Mouse (Mus musculus) heart, embryonic 10.5 days (tissue): Measurements from ENCODE around the gene Otud7b. TPM values are rescaled to one million over a fixed set of nuclear protein-coding genes. Genes with fewer than 3 reads are reported as not detected.

Experiments used
- DNase-seq: peaks from one replicate; pipeline ENCODE4 v3.0.0-alpha.2; 2017; ENCODE audit warnings: low spot score
- H3K27ac ChIP-seq: fragments of 300-500 bp; sonication (generic); 2 replicates; pipeline ENCODE4 v1.5.1; 2016; ENCODE audit warnings: mild to moderate bottlenecking
- H3K27me3 ChIP-seq: fragments of 300-500 bp; sonication (generic); 2 replicates; pipeline ENCODE4 v1.6.1; 2016; ENCODE audit warnings: mild to moderate bottlenecking; ENCODE audit not compliant: poor library complexity, insufficient read depth, severe bottlenecking
- H3K36me3 ChIP-seq: fragments of 300-500 bp; sonication (generic); 2 replicates; pipeline ENCODE4 v1.6.1; 2016; ENCODE audit warnings: mild to moderate bottlenecking, moderate library complexity
- H3K4me1 ChIP-seq: fragments of 300-500 bp; sonication (generic); 2 replicates; pipeline ENCODE4 v1.6.1; 2016; ENCODE audit warnings: mild to moderate bottlenecking
- H3K4me3 ChIP-seq: fragments of 300-500 bp; sonication (generic); 2 replicates; pipeline ENCODE4 v1.5.1; 2016; ENCODE audit warnings: mild to moderate bottlenecking, moderate library complexity
- H3K9me3 ChIP-seq: fragments of 300-500 bp; sonication (generic); 2 replicates; pipeline ENCODE4 v1.6.1; 2016; ENCODE audit warnings: mild to moderate bottlenecking, moderate library complexity
- WGBS: fragments of 180-500 bp; shearing (Covaris S2); methylation state at CpG from one replicate; pipeline ENCODE4 v1.1.7; 2016; 5-methylcytosine and 5-hydroxymethylcytosine counted together
- polyA plus RNA-seq: library from polyadenylated mRNA; unstranded; fragments of >200 nt; fragmentation: Nextera tagmentation; extraction: Ambion mirVana; gene quantifications from 2 replicates; pipeline ENCODE4 v1.2.1, GENCODE M21; 2016

Gene Otud7b
- 15.2 and 16.1 TPM in 2 replicates for polyA plus RNA-seq

DNA sequence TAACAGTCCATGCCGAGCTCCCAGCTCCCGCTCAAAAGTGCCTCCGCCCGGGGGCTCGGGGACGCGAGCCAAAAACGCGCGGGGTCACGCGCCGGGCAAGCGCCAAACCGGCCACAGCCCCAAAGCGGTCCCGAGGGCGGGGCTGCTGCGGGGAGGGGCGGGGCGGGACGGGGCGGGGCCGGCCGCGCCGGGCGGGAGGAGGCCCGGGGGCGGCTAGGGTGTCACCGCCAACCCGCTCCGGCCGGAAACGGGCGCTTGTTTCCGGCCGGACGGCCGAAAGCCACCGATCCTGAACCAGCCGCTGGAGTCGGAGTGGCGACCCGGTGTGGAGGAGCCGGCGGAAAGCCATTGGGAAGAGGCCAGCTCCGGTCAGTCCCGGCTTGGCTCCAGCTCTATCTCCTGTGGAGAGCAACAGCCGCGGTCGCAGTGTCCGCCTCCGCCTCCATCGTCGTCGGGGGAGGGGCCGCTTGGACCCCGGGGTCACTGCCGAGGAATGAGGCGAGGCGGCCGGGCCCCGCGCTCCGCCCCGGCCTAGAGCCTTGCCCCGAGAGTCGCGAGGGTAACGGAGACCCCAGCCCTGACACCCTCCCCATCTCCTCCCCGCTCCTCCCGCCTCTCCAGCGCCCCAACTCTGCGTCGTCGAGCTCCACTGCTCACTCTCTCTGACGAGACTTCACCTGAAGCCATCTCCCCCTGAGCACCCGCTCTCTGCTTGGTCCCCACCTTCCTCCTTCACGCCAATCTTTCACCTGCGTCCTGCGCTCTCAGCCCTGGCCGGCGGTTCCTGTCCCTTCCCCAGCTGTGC is at the start of gene Otud7b:
Otud7b (plus strand) TSS at position 267 of the 805 bp plus-strand sequence.
- Histone ChIP-seq H3K27ac (peak within 1 kb of the TSS; percentile 97), H3K4me3 (peak within 1 kb of the TSS; percentile 91), H3K36me3 (peaks cover 5% of the 10 kb centered on the region; the same call in 1 of the 2 replicates), H3K27me3 (no peaks in the 10 kb centered on the region), H3K4me1 (peaks cover 22% of the 10 kb centered on the region), H3K9me3 (no peaks in the 10 kb centered on the region)
- DNase-seq: peak; percentile 91
- WGBS: under 1% methylated on average over 83 of the region's 84 CpGs

DNA sequence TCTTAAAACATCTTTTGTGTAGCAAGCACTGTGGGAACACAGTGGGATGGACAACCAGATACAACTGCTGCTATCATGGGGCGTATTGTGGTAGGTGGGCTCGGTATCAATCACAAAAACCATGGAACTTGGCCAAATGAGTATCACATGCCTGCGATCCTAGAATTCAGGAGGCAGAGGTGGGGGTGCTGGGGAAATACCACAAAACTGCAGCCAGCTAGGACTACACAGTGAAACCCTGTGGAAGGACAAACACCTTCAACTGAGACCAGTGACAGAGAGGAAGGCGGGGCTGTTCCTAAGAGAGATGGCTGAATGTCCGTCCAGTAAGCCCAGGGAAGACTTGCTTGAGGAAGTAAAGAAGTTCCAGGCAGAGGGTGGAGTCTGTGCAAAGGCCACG is 49.0 kb upstream of the Otud7b start:
- Histone ChIP-seq H3K36me3 (0 out of 2 replicates have a peak, but pooled peaks cover 11% of the 10 kb centered on the region), H3K27ac (no peak overlapping the region), H3K9me3 (no peaks in the 10 kb centered on the region), H3K4me1 (peaks cover 4% of the 10 kb centered on the region; the same call in 1 of the 2 replicates), H3K4me3 (no peak overlapping the region), H3K27me3 (no peaks in the 10 kb centered on the region)
- WGBS: 84% methylated on average over 6 of the region's 6 CpGs
- DNase-seq: peak; percentile 52

DNA sequence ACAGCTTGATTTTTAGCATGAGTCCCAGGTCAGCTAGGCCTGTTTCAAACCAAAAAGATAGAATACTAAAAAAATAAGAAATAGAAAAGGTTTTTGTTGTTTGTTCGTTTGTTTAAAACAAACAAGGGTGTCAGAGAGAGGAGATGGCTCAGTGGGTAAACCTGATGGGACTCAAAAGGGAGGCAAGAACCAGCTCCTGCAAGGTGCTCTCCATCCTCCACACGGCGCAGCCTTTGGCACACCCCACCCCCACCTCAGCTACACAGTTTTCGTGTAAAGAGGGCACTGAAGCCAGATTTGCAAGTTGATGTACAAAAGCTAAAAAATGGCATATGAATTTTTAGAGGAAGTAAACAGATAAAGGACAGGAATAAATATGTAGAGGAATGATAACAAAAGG is 48.3 kb upstream of the Otud7b start:
- DNase-seq: peak; percentile 56
- no peak overlapping the region for H3K27ac ChIP-seq
- WGBS: 83% methylated on average over 4 of the region's 4 CpGs
- H3K36me3 ChIP-seq: 0 out of 2 replicates have a peak, but pooled peaks cover 11% of the 10 kb centered on the region
- H3K27me3 ChIP-seq: no peaks in the 10 kb centered on the region
- H3K4me1 ChIP-seq: peaks cover 4% of the 10 kb centered on the region; the same call in 1 of the 2 replicates
- H3K9me3 ChIP-seq: no peaks in the 10 kb centered on the region
- no peak overlapping the region for H3K4me3 ChIP-seq

DNA sequence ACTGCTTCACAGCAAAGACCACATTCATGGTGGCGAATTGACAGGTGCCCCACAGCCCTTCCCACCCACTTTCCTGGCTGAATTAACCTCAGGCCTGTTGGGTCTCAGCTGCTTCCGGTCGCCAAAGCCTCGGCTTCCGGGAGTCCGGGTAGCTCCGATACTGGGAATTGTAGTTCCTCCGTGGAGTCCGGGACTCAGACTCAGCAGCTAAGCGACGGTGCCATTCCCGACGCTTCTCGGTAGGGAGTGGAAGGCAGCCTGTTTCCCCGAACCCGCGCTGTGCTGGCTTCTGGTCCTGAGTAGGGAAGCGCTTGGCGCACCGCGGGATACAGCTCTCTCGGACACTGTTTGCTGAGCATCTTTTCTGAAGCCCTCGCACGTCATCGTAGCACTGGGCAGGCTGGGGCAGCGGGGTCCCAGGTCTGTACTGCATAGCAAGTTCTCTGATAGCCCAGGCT is 46.6 kb upstream of the Otud7b start:
- Histone ChIP-seq H3K9me3 (no peaks in the 10 kb centered on the region), H3K4me1 (peaks cover 4% of the 10 kb centered on the region; the same call in 1 of the 2 replicates), H3K27ac (peak overlapping the region; percentile 94), H3K27me3 (no peaks in the 10 kb centered on the region), H3K36me3 (0 out of 2 replicates have a peak, but pooled peaks cover 11% of the 10 kb centered on the region), H3K4me3 (peak overlapping the region; percentile 76)
- DNase-seq: peak; percentile 95
- 0% methylated on average over 26 of the region's 26 CpGs for whole genome bisulfite sequencing

DNA sequence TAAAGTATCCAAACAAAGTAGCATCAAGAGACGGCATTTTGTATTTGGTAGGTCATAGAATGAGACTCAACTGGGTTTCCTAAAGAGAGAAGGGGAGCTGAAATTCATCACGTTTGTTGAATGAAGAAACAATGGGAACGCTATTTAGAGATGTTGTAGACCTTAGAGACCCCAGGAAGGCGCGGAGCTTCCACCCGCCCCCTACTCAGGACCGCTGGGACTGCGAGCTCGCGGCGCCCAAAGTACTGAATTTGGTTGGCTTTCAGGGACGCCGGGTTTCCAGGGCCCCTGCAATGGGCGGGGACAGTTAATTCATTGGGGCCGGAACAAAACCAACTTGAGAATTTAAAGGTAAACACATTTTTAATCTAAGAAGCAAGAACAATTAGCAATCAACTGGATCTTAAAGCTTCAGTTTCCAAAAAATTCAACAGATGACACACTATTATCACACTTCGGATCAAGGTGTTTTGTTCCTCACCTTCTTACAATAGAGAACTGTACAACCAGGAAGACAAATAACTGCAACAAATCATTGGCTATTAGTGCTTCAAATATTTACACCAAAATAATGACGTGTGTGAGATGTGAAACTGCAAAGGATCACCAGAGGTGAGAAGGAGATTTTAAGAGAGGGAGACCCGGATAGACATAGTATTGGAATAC is 46.0 kb upstream of the Otud7b start, which contains the start of gene Vps45:
Vps45 (minus strand) TSS at position 236 of the 666 bp plus-strand sequence.
- 0 out of 2 replicates have a peak, but pooled peaks cover 11% of the 10 kb centered on the region for H3K36me3 ChIP-seq
- WGBS: 2% methylated on average over 18 of the region's 18 CpGs
- no peaks in the 10 kb centered on the region for H3K9me3 ChIP-seq
- H3K27me3 ChIP-seq: no peaks in the 10 kb centered on the region
- peak within 1 kb of the TSS; percentile 94 for H3K27ac ChIP-seq
- H3K4me3 ChIP-seq: peak within 1 kb of the TSS; percentile 76
- DNase-seq: peak; percentile 89
- H3K4me1 ChIP-seq: peaks cover 4% of the 10 kb centered on the region; the same call in 1 of the 2 replicates

DNA sequence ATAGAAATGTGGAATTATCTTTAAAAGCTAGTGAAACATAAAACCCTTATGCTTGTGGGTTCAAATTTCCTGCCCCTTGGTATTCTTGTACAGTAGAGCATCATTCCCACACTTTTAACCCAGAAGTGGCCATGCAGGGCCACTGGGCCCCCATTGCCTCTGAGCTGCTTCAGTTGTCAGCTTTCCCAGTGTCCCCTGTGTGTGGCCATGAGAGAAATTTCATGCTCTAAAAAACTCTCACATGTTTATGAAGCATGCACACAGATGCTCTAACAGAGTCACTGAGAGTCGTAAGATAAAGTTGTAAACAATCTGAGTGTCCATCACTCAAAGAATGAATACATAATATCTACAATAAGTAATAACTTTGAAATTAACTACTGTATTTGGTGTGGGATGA is 44.2 kb upstream of the Otud7b start:
- WGBS: 76% methylated on average over 1 of the region's 1 CpGs
- Histone ChIP-seq H3K27me3 (no peaks in the 10 kb centered on the region), H3K9me3 (no peaks in the 10 kb centered on the region), H3K4me3 (no peak overlapping the region), H3K36me3 (0 out of 2 replicates have a peak, but pooled peaks cover 3% of the 10 kb centered on the region), H3K4me1 (peaks cover 4% of the 10 kb centered on the region; the same call in 1 of the 2 replicates), H3K27ac (no peak overlapping the region)
- DNase-seq: peak; percentile 9

DNA sequence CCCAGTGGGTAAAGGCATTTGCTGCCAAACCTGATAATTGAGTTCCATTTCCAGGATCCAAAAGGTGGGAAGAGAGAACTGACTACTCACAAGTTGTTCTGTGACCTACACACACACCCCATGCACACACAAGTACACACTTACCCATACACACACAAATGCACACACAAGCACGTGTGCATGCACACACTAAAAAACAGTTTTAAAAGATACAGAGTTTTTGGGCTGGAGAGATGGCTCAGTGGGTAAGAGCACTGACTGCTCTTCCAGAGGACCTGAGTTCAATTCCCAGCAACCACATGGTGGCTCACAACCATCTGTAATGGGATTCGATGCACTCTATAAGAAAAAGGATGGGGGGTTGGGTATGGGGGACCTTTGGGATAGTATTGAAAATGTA is 41.0 kb upstream of the Otud7b start:
- Histone ChIP-seq H3K27me3 (no peaks in the 10 kb centered on the region), H3K9me3 (no peaks in the 10 kb centered on the region), H3K4me3 (no peak overlapping the region), H3K27ac (no peak overlapping the region), H3K36me3 (no peaks in the 10 kb centered on the region), H3K4me1 (peaks cover 4% of the 10 kb centered on the region; the same call in 1 of the 2 replicates)
- peak; percentile 16 for DNase-seq
- 69% methylated on average over 2 of the region's 2 CpGs for WGBS

DNA sequence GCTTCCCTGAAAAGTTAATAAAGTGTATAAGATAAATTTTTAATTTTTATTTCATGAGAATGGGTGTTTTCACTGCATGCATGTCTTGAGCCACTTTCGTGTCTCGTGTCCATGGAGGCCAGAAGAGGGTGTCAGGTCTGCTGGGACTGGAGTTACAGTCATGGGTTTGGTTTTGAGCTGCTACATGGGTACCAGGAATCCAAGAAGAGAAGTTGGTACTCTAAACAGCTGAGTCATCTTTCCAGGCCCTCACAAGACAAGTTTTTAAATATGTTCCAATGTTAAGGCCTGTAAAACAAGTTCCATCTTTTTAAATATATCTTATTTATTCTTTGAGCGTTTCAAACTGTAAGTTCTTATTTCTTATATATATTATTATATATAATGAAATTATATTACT is 40.1 kb upstream of the Otud7b start:
- no peak overlapping the region for H3K4me3 ChIP-seq
- DNase-seq: peak; percentile 53
- no peaks in the 10 kb centered on the region for H3K36me3 ChIP-seq
- no peaks in the 10 kb centered on the region for H3K27me3 ChIP-seq
- no peak overlapping the region for H3K27ac ChIP-seq
- no peaks in the 10 kb centered on the region for H3K9me3 ChIP-seq
- 80% methylated on average over 3 of the region's 3 CpGs for WGBS
- H3K4me1 ChIP-seq: no peaks in the 10 kb centered on the region; the same call in 1 of the 2 replicates

DNA sequence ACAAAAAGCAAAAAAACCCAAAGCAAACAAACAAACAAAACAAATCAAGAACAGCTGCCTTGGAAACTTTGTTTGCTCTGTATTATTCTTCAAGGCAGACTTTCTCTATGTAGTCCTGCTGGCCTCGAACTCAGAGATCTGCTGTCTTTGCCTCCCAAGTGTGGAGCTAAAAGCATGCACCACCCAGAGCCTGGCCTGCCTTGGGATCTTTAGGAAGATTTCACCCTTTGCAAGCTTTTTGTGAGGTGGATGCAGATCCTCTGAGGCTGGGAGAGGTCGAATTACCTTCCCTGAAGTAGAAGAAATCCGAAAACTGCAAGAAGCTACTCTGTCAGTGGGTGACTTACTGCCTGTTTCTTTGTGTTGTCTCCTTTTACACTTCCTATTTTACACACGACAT is 39.2 kb upstream of the Otud7b start:
- H3K9me3 ChIP-seq: no peaks in the 10 kb centered on the region
- peak; percentile 58 for DNase-seq
- WGBS: 38% methylated on average over 4 of the region's 4 CpGs
- no peak overlapping the region for H3K4me3 ChIP-seq
- no peak overlapping the region for H3K27ac ChIP-seq
- H3K36me3 ChIP-seq: no peaks in the 10 kb centered on the region
- no peaks in the 10 kb centered on the region for H3K27me3 ChIP-seq
- no peaks in the 10 kb centered on the region; the same call in 1 of the 2 replicates for H3K4me1 ChIP-seq

DNA sequence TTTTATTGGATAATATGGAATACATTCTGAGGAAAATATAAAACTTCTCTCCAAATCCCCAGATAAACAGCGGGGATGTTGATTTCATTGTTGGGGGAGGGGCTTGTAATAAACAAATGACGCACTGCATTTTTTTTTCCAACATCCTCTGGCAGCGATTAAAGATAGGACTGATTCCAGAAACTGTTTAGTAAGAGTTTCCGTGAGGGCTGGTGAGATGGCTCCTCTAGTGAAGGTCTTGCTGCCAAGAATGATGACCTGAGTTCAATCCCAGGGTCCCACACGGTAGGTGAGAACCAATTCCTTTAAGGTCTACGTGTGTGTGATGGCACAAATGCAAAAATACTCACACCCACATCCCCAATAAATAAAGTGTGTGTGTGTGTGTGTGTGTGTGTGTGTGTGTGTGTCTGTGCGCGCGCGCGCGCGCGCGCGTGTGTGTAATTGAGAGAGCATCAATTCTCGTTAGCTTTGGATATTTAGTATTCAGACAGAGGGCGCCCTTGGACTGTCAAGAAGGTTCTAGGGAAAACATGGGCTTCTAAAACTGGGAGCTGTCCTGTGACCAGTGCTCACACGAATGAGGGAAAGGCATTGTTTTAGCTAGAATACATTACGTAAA is 38.5 kb upstream of the Otud7b start:
- DNase-seq: peak; percentile 77
- Histone ChIP-seq H3K4me3 (0 out of 2 replicates have a peak overlapping the region, but pooled peaks have one; percentile 18), H3K9me3 (no peaks in the 10 kb centered on the region), H3K27ac (no peak overlapping the region), H3K4me1 (no peaks in the 10 kb centered on the region; the same call in 1 of the 2 replicates), H3K27me3 (no peaks in the 10 kb centered on the region), H3K36me3 (no peaks in the 10 kb centered on the region)
- WGBS: 30% methylated on average over 20 of the region's 20 CpGs

DNA sequence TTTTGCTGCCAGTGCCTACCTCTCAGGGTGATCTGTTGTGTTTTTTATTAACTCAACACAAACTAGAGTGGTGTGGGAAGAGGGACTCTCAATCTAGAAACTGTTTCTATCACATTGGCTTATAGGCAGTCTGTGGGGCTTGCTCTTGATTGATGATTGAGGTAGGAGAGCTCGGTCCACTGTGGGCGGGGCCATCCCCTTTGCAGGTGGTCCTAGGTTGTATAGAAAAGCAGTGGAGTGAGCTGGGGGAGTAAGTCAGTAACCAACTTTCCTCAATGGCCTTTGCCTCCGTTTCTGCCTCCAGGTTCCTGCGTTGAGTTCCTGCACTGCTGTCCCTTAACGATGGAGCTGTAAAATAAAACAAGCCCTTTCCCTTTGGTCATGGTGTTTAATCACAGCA is 37.6 kb upstream of the Otud7b start:
- DNase-seq: peak; percentile 62

DNA sequence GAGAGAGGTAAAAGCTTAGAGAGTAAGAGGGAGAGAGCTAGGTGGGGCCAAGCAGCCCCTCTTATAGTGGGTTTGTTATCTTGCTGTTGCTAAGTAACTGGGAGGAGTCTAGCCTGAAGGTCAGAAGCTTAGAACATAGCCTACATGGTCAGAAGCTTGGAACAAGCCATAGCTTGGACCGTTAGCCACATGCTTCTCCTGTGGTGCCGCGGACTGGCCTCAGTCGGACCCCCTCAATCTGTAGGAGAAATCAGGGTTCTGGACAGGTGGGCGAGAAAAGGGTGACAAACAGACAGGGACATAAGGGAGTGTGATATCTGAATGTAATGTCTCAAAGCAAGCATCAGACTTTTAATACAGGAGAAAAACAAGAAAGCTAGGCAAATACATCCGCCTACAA is 35.3 kb upstream of the Otud7b start:
- 81% methylated on average over 6 of the region's 6 CpGs for WGBS
- H3K27me3 ChIP-seq: no peaks in the 10 kb centered on the region
- H3K9me3 ChIP-seq: no peaks in the 10 kb centered on the region
- no peak overlapping the region for H3K27ac ChIP-seq
- peak; percentile 61 for DNase-seq
- peaks cover 6% of the 10 kb centered on the region; the same call in 1 of the 2 replicates for H3K4me1 ChIP-seq
- no peak overlapping the region for H3K4me3 ChIP-seq
- no peaks in the 10 kb centered on the region for H3K36me3 ChIP-seq

More for the DNA sequence above, 37.6 kb upstream of the Otud7b start:
- H3K27ac ChIP-seq: no peak overlapping the region
- no peaks in the 10 kb centered on the region; the same call in 1 of the 2 replicates for H3K4me1 ChIP-seq
- no peaks in the 10 kb centered on the region for H3K9me3 ChIP-seq
- WGBS: 83% methylated on average over 5 of the region's 5 CpGs
- no peaks in the 10 kb centered on the region for H3K36me3 ChIP-seq
- no peak overlapping the region for H3K4me3 ChIP-seq
- no peaks in the 10 kb centered on the region for H3K27me3 ChIP-seq
